Comparison of ENCODE assay signal across 8 mouse cellular contexts in the genomic region with DNA sequence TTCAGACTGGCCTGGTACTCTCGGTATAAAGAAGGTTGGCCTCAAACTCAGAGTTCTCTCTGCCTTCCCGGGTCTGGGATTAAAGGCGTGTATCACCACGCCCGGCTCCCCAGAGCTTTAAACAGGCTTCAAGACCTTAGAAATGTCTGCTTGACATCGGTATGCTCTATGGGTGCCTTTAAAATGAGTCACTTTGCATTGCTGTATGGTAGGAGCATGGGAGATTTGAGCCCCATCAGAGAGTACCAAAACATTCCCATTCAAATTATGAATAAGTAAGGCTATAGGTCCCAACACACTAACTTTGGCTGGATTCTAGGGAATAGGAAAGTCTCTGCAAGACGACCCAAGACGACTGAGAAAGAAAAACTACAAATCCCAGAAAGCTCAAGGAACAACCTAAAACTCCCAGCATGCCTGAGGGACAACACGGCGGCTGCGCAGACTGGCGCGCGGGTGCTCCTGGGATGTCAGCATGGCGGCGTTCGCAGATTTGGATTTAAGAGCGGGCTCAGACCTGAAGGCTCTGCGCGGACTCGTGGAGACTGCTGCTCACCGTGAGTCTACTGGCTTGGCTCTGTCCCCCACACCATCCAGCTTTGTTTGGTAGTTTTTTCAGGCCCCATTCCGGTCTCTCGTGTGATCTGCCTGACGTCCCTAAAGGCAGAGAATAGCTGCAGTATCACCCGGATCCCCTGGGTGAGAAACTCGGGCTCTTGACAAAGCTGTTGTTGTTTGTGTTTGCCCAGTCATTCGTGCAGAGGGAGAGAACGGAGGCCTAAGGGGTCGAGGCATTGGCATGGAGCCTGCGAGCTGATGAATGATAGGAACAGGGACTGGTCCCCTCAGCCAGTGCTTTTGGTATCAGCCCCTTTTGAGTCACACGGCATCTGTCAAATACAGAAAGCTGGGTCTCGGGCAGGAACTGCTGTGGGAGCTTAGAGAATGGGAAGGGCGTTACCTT. TPM values are rescaled to one million over a fixed set of nuclear protein-coding genes. Genes with fewer than 3 reads are reported as not detected.
A peak's percentile ranks its signal among the peaks of the same experiment; 100 is the strongest.
DNase-seq lines count a peak whose midpoint lies in the region; ATAC-seq lines count a peak whose summit lies in the region.

A gene (plus strand): TSS at position 455 of the 964 bp plus-strand sequence.

- H3K4me2 ChIP-seq in hindbrain, embryonic 11.5 days (replicated peaks; ENCODE audit: low read depth, low read length): peak within 1 kb of the TSS; percentile 71

- H3K27me3 ChIP-seq in hindbrain, embryonic 11.5 days (ENCODE audit: control insufficient read depth, insufficient read depth, low read length): no peaks in the 10 kb centered on the region

- WGBS in hindbrain, embryonic 11.5 days: 2% methylated on average over 33 of the region's 34 CpGs

- peak; percentile 91 for DNase-seq in Muller cell, postnatal 12 days (ENCODE audit: inconsistent ontology term)
- DNase-seq in cerebellum, adult 9-11 months: peak; percentile 88
- peak; percentile 83 to 90 for DNase-seq in frontal cortex, adult 2 months (ENCODE audit: extremely low spot score in 1 of 2, low spot score in 1 of 2)
- DNase-seq in hindbrain, embryonic 11.5 days (ENCODE audit: low spot score): peak; percentile 89
- DNase-seq in layer of hippocampus, postnatal 10 days (ENCODE audit: low spot score in 2 of 2): peak; percentile 75 to 84
- DNase-seq in lung, postnatal 10 days: peak; percentile 91
- peak; percentile 83 for DNase-seq in ovary, postnatal 36 days (ENCODE audit: low spot score)
- peak; percentile 83 for DNase-seq in thymus, postnatal 25 days

- no peaks in the 10 kb centered on the region for H3K9me3 ChIP-seq in hindbrain, embryonic 11.5 days (ENCODE audit: control insufficient read depth, low read length)

- peak within 1 kb of the TSS; percentile 81 for H3K4me3 ChIP-seq in hindbrain, embryonic 11.5 days (ENCODE audit: low read depth, low read length)

- H3K9ac ChIP-seq in hindbrain, embryonic 11.5 days (ENCODE audit: low read depth, low read length): peak within 1 kb of the TSS; percentile 84

- H3K27ac ChIP-seq in hindbrain, embryonic 11.5 days (ENCODE audit: low read depth, low read length): peak within 1 kb of the TSS; percentile 30; the same call in 1 of the 2 replicates

- H3K36me3 ChIP-seq in hindbrain, embryonic 11.5 days (ENCODE audit: control insufficient read depth, insufficient read depth, low read length): 0 out of 2 replicates have a peak, but pooled peaks cover 2% of the 10 kb centered on the region

- H3K4me1 ChIP-seq in hindbrain, embryonic 11.5 days (replicated peaks; ENCODE audit: control insufficient read depth, insufficient read depth, low read length): peaks cover 3% of the 10 kb centered on the region; the same call in 1 of the 2 replicates

- peak; percentile 95 for ATAC-seq in hindbrain, embryonic 11.5 days (ENCODE audit: low FRiP score)

RNA-seq across cellular contexts. Expression of the gene that starts here (rescaled TPM):
- polyA plus RNA-seq in frontal cortex, adult 2 months (2012; rRNA removed): 21.4 and 22.8 TPM in 2 replicates
- polyA plus RNA-seq in hindbrain, embryonic 11.5 days (2014; fragmentation: Nextera tagmentation; extraction: Ambion mirVana): 106 and 110 TPM in 2 replicates
- total RNA-seq in layer of hippocampus, postnatal 10 days (2021): 10 to 100 TPM; 24.2 to 24.7 TPM

Comparison
In these comparisons a context has a peak if more than half of its experiments do, and no peak if none do; other contexts are left out.
1. Peak in every context shown above with its lines: DNase-seq, ATAC-seq, H3K4me3 ChIP-seq and H3K27ac ChIP-seq.